9 mouse cellular contexts compared by ENCODE assay signal in genomic region chr11:12314278-12315043, GRCm38 (mm10).
A peak's percentile ranks its signal among the peaks of the same experiment; 100 is the strongest.
DNase-seq lines count a peak whose midpoint lies in the region; ATAC-seq and TF ChIP-seq lines count a peak whose summit lies in the region.
"Had no signal": no experiment of that assay in that cellular context is flagged by ENCODE, and none has a peak within 500 bp of the region (broad histone marks: within the 10 kb centered on the region; RNA-seq: fewer than 3 reads in every experiment).

No protein-coding gene starts in this region.

- peak; percentile 74 to 83 for TF ChIP-seq CTCF in CH12.LX (conservative IDR thresholded peaks at IDR 0.05 in 1 of 2, IDR thresholded peaks at IDR 0.05 in 1 of 2; ENCODE audit: low read depth in 2 of 2, low read length in 2 of 2)
- peak; percentile 61 for TF ChIP-seq CTCF in heart, postnatal 0 days (IDR thresholded peaks at IDR 0.05; ENCODE audit: low read depth)

- no peak for TF ChIP-seq EP300 in CH12.LX (IDR thresholded peaks at IDR 0.05; ENCODE audit: low read length)
- no peak for TF ChIP-seq EP300 in heart, postnatal 0 days (IDR thresholded peaks at IDR 0.05; ENCODE audit: low read depth)

- TF ChIP-seq RAD21 in CH12.LX (IDR thresholded peaks at IDR 0.05; ENCODE audit: low read depth, low read length), result peak; percentile 51

- H3K27ac ChIP-seq in CH12.LX (ENCODE audit: insufficient read depth, low read depth), result no peak overlapping the region
- peak overlapping the region; percentile 74; the same call in 1 of the 2 replicates for H3K27ac ChIP-seq in heart, postnatal 0 days (ENCODE audit: low read depth)
- H3K27ac ChIP-seq: embryonic facial prominence, embryonic 12.5 days had no signal

- 70% methylated on average over 6 of the region's 6 CpGs for WGBS in heart, postnatal 0 days

- ATAC-seq in heart, postnatal 0 days (ENCODE audit: insufficient read depth, low read depth), result peak; percentile 49; the same call in 1 of the 2 replicates
- ATAC-seq in megakaryocyte progenitor cell, adult 5-6 weeks (replicated peaks; ENCODE audit: poor library complexity), result peak; percentile 42; the same call in 1 of the 2 replicates

- H3K4me1 ChIP-seq in CH12.LX (ENCODE audit: control insufficient read depth in 1 of 2, insufficient read depth in 2 of 2), result no peaks in the 10 kb centered on the region
- H3K4me1 ChIP-seq in heart, postnatal 0 days (ENCODE audit: control insufficient read depth, insufficient read depth), result peaks cover 32% of the 10 kb centered on the region
- H3K4me1 ChIP-seq: embryonic facial prominence, embryonic 12.5 days had no signal

- H3K4me2 ChIP-seq in CH12.LX (ENCODE audit: insufficient read depth, low read depth, poor library complexity, severe bottlenecking), result peak overlapping the region; percentile 82; the same call in 1 of the 2 replicates
- H3K4me2 ChIP-seq in heart, postnatal 0 days (ENCODE audit: low read depth, low read length), result peak overlapping the region; percentile 38
- H3K4me2 ChIP-seq: embryonic facial prominence, embryonic 12.5 days had no signal

- TF ChIP-seq POLR2A in CH12.LX (IDR thresholded peaks at IDR 0.05; ENCODE audit: low read depth, low read length), result no peak

- no peak overlapping the region for H3K4me3 ChIP-seq in CH12.LX (replicated peaks in 1 of 3; ENCODE audit: low read depth in 2 of 3, low read length in 2 of 3, poor library complexity in 1 of 3)
- peak overlapping the region; percentile 11 for H3K4me3 ChIP-seq in heart, postnatal 0 days (ENCODE audit: low read depth, low read length)
- H3K4me3 ChIP-seq: embryonic facial prominence, embryonic 12.5 days had no signal

- no peaks in the 10 kb centered on the region for H3K9me3 ChIP-seq in CH12.LX (replicated peaks; ENCODE audit: low read length)
- no peaks in the 10 kb centered on the region for H3K9me3 ChIP-seq in heart, postnatal 0 days (replicated peaks; ENCODE audit: control insufficient read depth, low read length)
- H3K9me3 ChIP-seq: embryonic facial prominence, embryonic 12.5 days had no signal

- H3K27me3 ChIP-seq in CH12.LX (replicated peaks), result no peaks in the 10 kb centered on the region
- no peaks in the 10 kb centered on the region for H3K27me3 ChIP-seq in heart, postnatal 0 days (ENCODE audit: control insufficient read depth, insufficient read depth, low read length)
- H3K27me3 ChIP-seq: embryonic facial prominence, embryonic 12.5 days had no signal

- H3K9ac ChIP-seq in CH12.LX (ENCODE audit: insufficient read depth, low read depth), result no peak overlapping the region
- H3K9ac ChIP-seq in heart, postnatal 0 days (replicated peaks; ENCODE audit: low read depth, low read length), result no peak overlapping the region
- H3K9ac ChIP-seq: embryonic facial prominence, embryonic 12.5 days had no signal

- DNase-seq in layer of hippocampus, adult 11-12 months (ENCODE audit: low spot score), result peak; percentile 37
- DNase-seq in layer of hippocampus, adult 8-10 months (ENCODE audit: low spot score in 2 of 2), result no peak
- DNase-seq in CH12.LX (ENCODE audit: extremely low read depth) (peak; percentile 58), NIH3T3 (ENCODE audit: low read depth) (peak; percentile 73)
- peak; percentile 25 for DNase-seq in heart, postnatal 0 days (ENCODE audit: low spot score)
- no peak for DNase-seq in spleen, postnatal 14 days (ENCODE audit: low spot score in 2 of 2)
- DNase-seq in thymus, postnatal 14 days, result no peak

- no peaks in the 10 kb centered on the region for H3K36me3 ChIP-seq in CH12.LX (replicated peaks in 1 of 2; ENCODE audit: control insufficient read depth in 1 of 2, insufficient read depth in 1 of 2, low read length in 1 of 2)
- no peaks in the 10 kb centered on the region for H3K36me3 ChIP-seq in heart, postnatal 0 days (replicated peaks; ENCODE audit: control insufficient read depth, insufficient read depth, low read length)
- H3K36me3 ChIP-seq: embryonic facial prominence, embryonic 12.5 days had no signal

- no peaks in the 10 kb centered on the region for H3K79me2 ChIP-seq in CH12.LX (replicated peaks; ENCODE audit: control insufficient read depth, extremely low read depth, insufficient read depth, poor library complexity, severe bottlenecking)

- in situ Hi-C loops in CH12.LX (cut with MboI; ENCODE audit: low pct_ligation_motif_present, low pct_unique_long_range_greater_than_20kb, low sequenced_read_pairs), result no loop called here

- dilution Hi-C loops in CH12.LX (cut with MboI; ENCODE audit: extremely low pct_ligation_motif_present, extremely low pct_unique_long_range_greater_than_20kb, low sequenced_read_pairs), result no loop called here

TF ChIP-seq in CH12.LX, 34 proteins besides CTCF, POLR2A, EP300 and RAD21:
- TF ChIP-seq MXI1 (IDR thresholded peaks at IDR 0.05; ENCODE audit: low read depth, low read length), result no peak
- TF ChIP-seq MYC (IDR thresholded peaks at IDR 0.05; ENCODE audit: low read depth, low read length), result no peak
- TF ChIP-seq ZC3H11A (IDR thresholded peaks at IDR 0.05; ENCODE audit: low read depth, low read length), result 0 out of 2 replicates have a peak, but pooled peaks have one; percentile 11
- TF ChIP-seq TCF12 (IDR thresholded peaks at IDR 0.05; ENCODE audit: low read depth, low read length), result no peak
- TF ChIP-seq RCOR1 (conservative IDR thresholded peaks at IDR 0.05; ENCODE audit: low read depth, low read length), result no peak
- peak; percentile 66 for TF ChIP-seq ZNF384 (IDR thresholded peaks at IDR 0.05; ENCODE audit: low read depth, low read length)
- peak; percentile 86 for TF ChIP-seq SMC3 (IDR thresholded peaks at IDR 0.05; ENCODE audit: low read depth, low read length)
- no peak for TF ChIP-seq UBTF (IDR thresholded peaks at IDR 0.05; ENCODE audit: low read depth, low read length)
- TF ChIP-seq JUND (conservative IDR thresholded peaks at IDR 0.05; ENCODE audit: low read depth, low read length), result no peak
- no peak for TF ChIP-seq KAT2A (IDR thresholded peaks at IDR 0.05; ENCODE audit: insufficient replicate concordance, low read length)

Comparison
In these comparisons a context has a peak if more than half of its experiments do, and no peak if none do; other contexts are left out.
1. DNase-seq: peak in layer of hippocampus, adult 11-12 months (single experiment), CH12.LX (single experiment), NIH3T3 (single experiment) and heart, postnatal 0 days (single experiment); none in layer of hippocampus, adult 8-10 months (0 of 2), spleen, postnatal 14 days (0 of 2) and thymus, postnatal 14 days (single experiment).